Mouse (Mus musculus) T-helper 1 cell (primary cell): ENCODE measurements around the gene Bglap2.

ENCODE experiments used
- in situ Hi-C: fragments of 300-600 bp; cut with MboI, MseI; formaldehyde crosslinking; loops from one replicate; pipeline ENCODE4 v1.15.1; 2025; ENCODE audit warnings: high pct_unique_total_duplicates

Gene Bglap2

DNA sequence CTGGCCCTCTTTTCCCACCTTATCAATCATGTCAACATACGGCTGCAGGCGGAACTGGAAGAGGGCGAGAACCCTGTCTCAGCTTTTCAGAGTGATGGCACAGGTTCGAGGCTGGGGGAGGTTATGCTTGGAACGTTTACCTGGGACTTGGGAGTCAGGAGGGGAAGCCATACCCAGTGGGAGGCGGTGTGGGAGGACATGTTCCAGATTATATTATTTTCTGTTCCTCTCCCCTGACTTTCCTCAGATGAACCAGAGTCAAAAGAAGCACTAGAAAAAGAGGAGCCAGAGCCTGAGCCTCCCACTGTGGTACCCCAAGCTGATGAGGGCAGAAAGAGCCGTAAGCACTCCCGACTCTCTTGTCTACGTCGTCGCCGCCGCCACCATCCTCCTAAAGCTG is 27.8 kb downstream of the Bglap2 start:
- in situ Hi-C loops: loop anchor here (10.0 kb wide), 1 partner anchor 344 kb away; no protein-coding TSS in a partner anchor

DNA sequence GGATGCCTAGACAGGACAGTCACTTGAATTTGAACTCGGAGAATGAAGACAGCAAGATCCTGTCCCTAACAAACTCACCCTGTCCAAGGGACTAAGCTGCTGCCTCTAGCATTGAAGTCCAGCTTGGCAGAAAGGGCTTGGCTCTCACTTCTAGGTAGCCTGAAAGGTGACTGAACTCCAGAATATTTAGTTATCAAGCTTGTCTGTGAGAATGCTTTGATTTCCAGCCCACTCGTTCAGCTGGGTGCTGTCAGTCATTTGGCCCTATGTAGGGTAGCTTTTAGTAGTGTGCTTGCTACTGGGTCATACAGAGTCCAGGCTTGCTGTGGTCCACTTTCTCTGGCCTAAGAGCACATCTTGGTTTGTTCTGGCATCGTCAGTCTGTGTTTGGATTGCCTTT is 39.5 kb downstream of the Bglap2 start:
- in situ Hi-C loops: no loop called here

DNA sequence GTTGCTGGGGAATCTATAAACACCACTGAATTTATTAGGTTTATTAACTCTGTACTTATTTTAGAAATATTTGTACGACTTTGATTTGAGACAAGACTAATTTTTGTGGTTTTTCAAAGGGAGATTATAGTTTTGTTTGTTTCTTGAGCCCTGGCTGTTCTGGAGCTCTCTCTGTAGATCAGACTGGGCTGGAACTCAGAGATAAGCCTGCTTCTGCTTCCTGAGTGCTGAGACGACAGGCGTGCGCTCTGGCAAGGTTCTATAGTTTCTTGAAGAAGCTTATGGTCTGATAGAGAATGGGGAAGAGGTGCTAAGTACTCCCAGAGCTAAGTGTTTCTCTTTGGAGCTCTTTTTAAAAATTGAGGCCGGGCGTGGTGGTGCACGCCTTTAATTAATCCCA is 40.2 kb downstream of the Bglap2 start:
- in situ Hi-C loops: no loop called here

DNA sequence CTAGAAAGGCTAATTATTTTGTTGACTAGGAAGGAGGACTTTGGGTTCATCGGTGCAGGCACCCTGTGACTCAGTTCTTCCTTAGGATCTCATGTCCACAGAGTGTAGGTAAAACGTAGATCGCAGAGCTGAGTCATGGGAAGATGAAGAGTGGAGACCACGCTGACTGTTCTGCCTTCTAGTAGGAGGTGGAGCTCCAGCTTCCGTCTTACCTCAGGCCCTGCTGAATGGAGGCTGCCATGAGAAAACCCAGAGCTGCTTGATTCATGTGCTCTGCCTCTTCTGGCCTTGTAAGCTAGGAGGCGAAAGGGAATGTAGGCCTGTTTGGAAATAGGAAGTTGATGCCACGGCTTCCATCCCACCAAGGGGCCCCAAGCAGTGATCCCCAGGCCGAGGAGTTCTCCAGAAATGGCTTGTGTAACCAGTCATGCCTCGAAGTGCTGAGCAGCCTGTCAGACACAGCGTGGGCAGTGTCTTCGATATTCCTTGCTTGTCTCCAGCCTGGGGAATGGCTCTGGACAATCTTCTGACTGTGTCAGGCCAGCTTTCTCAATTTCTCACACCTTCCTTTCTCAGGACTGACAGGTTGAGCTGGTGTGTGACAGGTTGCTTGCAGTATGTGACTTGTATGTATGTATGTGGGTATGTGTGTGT is 41.0 kb downstream of the Bglap2 start:
- in situ Hi-C loops: no loop called here

DNA sequence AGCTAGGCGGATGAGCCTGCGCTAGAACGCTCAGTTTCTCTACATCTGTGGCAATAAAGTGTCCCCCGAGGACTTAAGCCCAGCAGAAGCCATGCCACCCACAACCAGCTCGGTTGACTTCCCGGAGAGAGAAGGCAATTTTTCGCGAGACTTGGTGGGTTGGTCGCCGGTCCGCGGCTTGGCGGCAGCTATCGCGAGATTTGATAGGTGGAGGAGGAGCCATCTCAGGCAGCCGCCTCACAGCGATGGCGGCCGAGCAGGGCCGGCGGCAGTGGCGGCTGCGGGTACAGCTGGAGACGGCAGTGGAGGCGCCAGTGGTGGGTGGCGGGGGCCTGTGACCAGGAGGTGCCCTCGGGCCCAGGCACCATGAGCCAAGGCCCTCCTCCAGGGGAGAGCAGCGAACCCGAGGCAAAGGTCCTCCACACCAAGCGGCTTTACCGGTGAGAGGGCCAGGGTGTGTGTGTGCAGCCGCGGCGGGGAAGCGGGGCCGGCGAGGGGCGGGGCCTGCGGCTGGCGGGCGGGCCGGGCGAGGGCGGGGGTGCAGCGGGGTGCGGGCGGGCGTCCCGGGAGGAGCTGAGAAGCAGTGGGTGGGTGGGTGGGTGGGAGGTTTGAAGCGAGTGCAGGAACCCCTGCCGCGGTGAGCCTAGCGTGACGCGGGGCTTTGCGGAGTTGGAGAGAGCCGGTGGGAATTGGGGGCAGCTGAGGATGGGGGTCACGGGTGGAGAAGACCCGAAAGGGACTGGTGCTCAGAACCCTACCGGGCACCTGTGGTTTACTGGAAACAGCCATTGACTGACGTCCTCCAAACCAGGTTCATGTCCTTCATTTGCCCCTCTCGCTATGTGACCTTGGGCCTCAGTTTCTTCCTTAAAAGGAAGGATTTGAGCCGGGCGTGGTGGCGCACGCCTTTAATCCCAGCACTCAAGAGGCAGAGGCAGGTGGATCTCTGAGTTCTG is 42.2 kb downstream of the Bglap2 start, which contains the start of the genes Tmem79 and Smg5:
Gene Tmem79 (minus strand): TSS at position 91 of the 956 bp plus-strand sequence.
Gene Smg5 (plus strand): TSS at position 203 of the 956 bp plus-strand sequence.
- in situ Hi-C loops: no loop called here

DNA sequence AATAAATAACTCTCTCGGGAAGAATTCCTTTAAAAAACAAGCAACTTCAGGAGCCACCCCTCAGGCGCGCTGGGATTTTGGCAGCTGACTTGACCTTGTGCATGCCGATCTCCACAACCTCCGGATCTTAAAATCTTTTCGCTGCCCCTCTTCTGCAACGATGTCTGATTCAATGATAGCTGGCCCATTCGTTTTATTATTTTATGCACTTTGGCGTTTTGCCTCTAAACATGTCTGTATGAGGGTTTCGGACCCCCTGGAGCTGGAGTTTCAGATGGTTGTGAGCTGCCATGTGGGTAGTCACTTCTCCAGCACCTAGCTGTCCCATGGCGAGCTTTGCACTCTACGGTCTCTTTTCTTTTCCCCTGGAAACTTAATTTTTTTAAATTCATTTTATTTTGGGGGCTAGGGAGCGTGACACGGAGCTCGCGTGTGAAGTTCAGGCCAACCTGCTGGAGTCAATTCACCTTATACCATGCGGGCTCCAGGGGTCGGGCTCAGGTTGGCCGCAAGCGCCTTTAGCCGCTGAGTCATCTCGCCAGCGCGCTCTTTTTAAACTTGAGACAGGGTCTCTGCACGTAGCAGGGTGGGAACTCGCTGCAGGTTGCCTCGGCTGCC is 43.0 kb downstream of the Bglap2 start:
- in situ Hi-C loops: no loop called here

DNA sequence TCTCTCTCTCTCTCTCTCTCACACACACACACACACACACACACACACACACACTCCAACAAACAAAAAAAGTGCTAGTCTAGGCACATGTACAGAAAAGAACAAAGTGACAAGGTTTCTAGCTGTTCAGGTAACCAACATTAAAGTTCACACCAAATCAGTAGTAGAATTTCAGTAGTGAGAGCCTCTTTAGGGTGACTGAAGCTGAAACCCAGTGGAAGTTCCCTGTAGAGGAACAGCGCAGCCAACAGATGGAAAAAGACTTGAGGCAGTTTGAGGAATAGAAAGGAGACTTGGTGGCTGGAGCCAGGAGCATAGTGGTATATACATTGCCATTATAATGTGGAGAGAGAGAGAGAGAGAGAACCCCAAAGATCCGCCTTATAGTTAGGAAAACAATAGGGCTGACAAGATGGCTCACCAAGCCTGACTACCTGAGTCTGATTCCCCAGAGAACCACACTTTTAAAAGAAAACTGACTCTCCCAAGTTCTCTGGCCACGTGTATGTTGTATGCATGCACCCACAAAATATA is 43.5 kb downstream of the Bglap2 start:
- in situ Hi-C loops: no loop called here

DNA sequence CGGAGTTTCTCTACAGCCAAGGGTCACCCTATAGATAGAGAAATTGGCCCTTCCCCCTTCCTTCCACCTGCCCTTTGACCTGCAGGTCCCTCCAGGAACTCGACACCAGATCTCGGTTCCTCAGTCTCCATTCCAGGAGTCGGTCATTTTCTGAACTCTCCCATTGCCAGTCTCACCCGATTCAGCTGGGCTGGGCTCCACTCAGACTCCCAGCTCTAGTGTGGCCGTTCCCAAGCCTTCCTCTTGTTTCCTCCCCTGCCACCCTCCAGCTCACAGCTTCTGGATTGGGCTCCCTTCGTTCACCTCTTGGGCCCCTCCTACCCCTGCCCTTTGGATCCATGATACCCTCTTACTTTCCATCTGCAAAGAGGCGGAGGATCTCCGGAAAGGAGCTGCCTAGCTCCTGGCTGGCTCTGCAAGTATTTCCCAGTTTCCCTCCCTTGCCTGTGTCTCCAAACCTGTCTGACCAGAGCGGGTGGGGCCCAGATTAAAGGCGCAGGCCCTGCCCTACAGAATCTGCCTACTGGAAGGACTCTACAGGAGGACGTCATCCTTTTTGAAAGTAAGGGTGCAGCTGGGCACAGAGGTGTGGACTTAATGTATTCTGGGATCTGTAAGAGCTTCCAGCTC is 44.4 kb downstream of the Bglap2 start:
- in situ Hi-C loops: no loop called here

DNA sequence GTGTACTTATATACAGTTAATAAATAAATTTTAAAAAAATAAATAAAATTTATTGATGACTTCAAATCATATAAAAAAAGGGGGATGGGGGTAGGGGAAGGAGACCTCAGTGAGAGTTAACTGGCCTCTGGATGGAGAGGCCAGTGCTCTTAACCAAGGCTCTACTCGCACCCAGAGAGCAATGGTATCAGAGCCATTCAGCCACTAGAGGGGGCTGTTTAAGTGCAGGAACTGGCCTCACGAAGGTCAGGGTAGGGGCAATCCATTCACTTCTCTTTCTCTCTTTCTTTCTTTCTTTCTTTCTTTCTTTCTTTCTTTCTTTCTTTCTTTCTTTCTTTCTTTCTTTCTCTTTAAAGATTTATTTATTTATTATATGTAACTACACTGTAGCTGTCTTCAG is 47.2 kb downstream of the Bglap2 start:
- in situ Hi-C loops: no loop called here

DNA sequence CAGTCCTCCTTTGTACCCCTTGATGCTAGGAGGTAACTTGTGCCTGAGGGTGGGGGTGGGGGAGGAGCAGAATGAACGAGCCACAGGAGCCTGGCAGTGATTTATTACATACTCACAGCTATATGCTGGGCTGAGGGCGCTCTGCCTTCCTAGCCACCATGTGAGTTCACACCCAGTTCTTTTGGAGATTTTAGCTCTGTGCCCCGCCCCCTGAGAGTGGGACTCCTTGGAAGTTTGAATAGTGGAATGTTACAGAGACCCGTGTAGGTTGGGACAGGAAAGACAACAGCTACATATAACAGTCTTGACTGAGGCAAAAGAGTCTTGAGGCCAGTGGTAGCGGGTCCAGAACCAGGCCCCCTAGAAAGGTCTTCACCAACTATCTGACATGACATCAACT is 49.5 kb downstream of the Bglap2 start:
- in situ Hi-C loops: no loop called here
